Mouse (Mus musculus): Measurements from ENCODE around the gene Sap30l. TPM values are rescaled to one million over a fixed set of nuclear protein-coding genes. Genes with fewer than 3 reads are reported as not detected.
"Not testable (repeated sequence)": the region's sequence is repeated elsewhere in the genome, so short reads cannot be mapped to it uniquely, and the experiment has no call there.

Sap30l gene
- polyA plus RNA-seq, 1 experiment from 2014 or later = 3.5 TPM

DNA sequence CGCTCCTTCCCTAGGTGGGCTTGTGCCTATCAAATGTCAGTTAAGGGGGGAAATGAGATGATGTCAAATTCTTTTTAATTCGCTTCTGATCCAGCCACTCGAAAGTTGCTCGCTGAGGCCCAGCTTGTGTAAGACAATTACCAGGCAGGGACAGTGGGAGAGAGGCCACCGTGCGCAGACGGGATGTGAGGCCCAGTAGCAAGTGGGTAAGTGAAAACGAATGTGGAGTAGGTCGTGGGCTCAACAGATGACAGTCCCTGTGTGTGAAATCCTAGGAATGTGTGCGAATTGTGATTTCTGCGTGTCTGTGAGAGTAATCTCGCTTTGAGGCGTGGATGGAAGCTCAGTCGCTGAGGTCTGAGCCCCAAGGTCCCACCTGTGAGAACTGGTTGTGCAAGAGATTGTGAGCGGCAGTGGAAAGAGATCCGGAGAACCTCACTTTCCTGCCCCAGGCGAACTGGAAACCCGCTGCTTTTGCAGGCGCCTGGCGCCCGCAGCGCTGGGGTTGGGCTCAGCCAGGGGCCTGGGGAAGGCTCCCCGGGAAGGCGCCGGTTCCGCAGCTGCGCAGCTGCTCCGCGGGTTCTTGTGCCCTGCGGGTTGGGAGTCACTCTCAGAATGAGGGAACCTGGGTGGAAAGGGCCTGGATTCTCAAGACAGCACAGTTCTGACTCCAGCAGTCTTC is 32.0 kb downstream of the Sap30l start:
- Histone ChIP-seq H3K9me3 (replicated peaks) (no peaks in the 10 kb centered on the region), H3K27me3 (peaks cover 99% of the 10 kb centered on the region), H3K27ac (no peak overlapping the region), H3K36me3 (no peaks in the 10 kb centered on the region), H3K4me1 (replicated peaks) (no peaks in the 10 kb centered on the region), H3K9ac (no peak overlapping the region), H3K4me3 (replicated peaks) (no peak overlapping the region), H3K4me2 (no peak overlapping the region)
- DNase-seq (no peak), ATAC-seq (ENCODE audit: low read depth) (no peak)
- 4% methylated on average over 30 of the region's 30 CpGs for WGBS (ENCODE audit: insufficient replicate concordance)

DNA sequence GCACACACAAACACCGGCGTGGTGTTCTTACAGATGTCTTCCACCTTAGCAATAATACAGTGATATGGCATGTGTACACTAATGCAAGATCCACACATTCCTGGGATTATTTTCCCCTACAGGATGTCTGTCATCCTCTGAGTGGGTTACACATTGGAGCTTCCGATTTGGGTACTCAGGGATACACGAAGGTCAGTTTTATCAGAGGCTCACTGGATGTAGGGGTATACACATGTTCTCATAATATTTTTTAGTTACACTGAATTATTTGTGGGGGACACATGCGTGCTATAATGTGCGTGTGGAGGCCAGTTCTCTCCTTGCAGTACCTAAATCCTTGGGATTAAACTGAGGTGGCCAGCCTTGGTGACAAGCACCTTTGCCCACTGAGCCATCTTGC is 32.6 kb downstream of the Sap30l start:
- no peak for ATAC-seq (ENCODE audit: low read depth)
- 27% methylated on average over 6 of the region's 6 CpGs for WGBS (ENCODE audit: insufficient replicate concordance)
- peaks cover 99% of the 10 kb centered on the region for H3K27me3 ChIP-seq
- no peaks in the 10 kb centered on the region for H3K36me3 ChIP-seq
- no peaks in the 10 kb centered on the region for H3K4me1 ChIP-seq (replicated peaks)
- H3K9ac ChIP-seq = no peak overlapping the region
- H3K9me3 ChIP-seq (replicated peaks) = no peaks in the 10 kb centered on the region
- no peak overlapping the region for H3K4me2 ChIP-seq
- no peak overlapping the region for H3K4me3 ChIP-seq (replicated peaks)
- H3K27ac ChIP-seq = no peak overlapping the region
- DNase-seq = no peak

DNA sequence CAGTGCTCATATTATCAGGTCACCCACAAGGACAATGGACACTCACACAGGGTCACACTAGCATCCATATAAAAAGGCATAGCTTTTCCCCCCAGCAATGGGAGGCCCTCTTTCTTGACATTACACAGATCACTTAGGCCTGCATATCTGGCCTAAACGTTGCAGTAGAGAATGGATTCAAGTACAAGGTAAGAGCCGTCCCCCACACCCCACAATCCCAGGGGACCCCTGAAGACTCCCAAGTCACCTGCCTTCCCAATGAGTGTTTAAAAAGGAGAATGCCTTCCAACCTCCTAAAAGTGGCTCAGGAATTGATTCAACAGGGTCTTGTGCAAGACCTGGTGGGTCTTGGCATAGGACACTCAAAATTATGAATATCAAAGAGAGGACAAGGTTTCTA is 33.9 kb downstream of the Sap30l start:
- no peak for ATAC-seq (ENCODE audit: low read depth)
- peaks cover 99% of the 10 kb centered on the region for H3K27me3 ChIP-seq
- no peaks in the 10 kb centered on the region for H3K36me3 ChIP-seq
- no peak for DNase-seq
- H3K9me3 ChIP-seq (replicated peaks) = no peaks in the 10 kb centered on the region
- WGBS (ENCODE audit: insufficient replicate concordance) = 25% methylated on average over 2 of the region's 2 CpGs
- H3K4me2 ChIP-seq = no peak overlapping the region
- no peak overlapping the region for H3K27ac ChIP-seq
- no peaks in the 10 kb centered on the region for H3K4me1 ChIP-seq (replicated peaks)
- H3K4me3 ChIP-seq (replicated peaks) = no peak overlapping the region
- H3K9ac ChIP-seq = no peak overlapping the region

DNA sequence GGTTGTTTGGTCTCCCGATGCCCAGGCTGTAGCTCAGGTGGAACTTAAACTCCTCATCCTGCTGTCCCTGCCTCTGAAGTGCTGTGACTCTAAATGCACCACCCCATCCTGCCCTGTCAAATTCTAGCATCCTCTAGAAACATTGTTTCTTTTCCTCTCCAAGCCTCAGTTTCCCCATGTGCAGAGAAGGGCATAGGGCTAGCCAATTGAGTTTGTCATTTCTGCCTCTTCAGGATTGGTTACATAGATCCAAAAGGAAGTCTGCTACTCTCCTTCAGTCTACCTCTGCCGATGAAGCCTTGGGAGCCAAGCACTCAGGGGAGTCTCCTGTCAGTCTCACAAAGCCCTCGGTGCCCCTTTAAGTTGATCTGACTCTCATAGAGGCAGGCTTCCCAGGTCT is 34.5 kb downstream of the Sap30l start:
- Histone ChIP-seq H3K4me1 (replicated peaks) (no peaks in the 10 kb centered on the region), H3K36me3 (no peaks in the 10 kb centered on the region), H3K4me2 (no peak overlapping the region), H3K9me3 (replicated peaks) (no peaks in the 10 kb centered on the region), H3K27ac (no peak overlapping the region), H3K9ac (no peak overlapping the region), H3K4me3 (replicated peaks) (no peak overlapping the region), H3K27me3 (peaks cover 99% of the 10 kb centered on the region)
- 9% methylated on average over 3 of the region's 3 CpGs for WGBS (ENCODE audit: insufficient replicate concordance)
- ATAC-seq (ENCODE audit: low read depth) (no peak), DNase-seq (no peak)

DNA sequence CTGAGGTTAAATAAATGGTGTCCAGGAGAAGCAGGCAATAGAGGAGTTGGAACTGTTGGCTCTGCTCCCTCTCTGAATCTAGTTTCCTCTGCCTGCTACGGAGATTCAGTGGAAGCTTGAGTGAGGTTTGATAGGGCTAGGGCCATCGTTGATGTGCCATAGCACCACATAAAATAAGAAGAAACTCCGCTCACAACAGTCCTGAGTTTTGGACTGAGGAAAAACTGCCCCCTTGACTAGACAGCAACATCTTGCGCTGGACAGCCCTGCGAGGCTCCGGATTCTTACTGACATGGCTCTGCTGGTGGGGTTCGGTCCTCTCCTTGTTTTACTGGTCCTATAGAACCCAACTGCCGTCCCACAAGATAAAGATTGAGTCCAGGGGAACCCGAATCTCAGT is 35.0 kb downstream of the Sap30l start:
- Histone ChIP-seq H3K36me3 (no peaks in the 10 kb centered on the region), H3K9me3 (replicated peaks) (no peaks in the 10 kb centered on the region), H3K4me2 (no peak overlapping the region), H3K4me1 (replicated peaks) (no peaks in the 10 kb centered on the region), H3K9ac (no peak overlapping the region), H3K4me3 (replicated peaks) (no peak overlapping the region), H3K27ac (no peak overlapping the region), H3K27me3 (peaks cover 99% of the 10 kb centered on the region)
- ATAC-seq (ENCODE audit: low read depth) (no peak), DNase-seq (no peak)
- 8% methylated on average over 9 of the region's 9 CpGs for WGBS (ENCODE audit: insufficient replicate concordance)

DNA sequence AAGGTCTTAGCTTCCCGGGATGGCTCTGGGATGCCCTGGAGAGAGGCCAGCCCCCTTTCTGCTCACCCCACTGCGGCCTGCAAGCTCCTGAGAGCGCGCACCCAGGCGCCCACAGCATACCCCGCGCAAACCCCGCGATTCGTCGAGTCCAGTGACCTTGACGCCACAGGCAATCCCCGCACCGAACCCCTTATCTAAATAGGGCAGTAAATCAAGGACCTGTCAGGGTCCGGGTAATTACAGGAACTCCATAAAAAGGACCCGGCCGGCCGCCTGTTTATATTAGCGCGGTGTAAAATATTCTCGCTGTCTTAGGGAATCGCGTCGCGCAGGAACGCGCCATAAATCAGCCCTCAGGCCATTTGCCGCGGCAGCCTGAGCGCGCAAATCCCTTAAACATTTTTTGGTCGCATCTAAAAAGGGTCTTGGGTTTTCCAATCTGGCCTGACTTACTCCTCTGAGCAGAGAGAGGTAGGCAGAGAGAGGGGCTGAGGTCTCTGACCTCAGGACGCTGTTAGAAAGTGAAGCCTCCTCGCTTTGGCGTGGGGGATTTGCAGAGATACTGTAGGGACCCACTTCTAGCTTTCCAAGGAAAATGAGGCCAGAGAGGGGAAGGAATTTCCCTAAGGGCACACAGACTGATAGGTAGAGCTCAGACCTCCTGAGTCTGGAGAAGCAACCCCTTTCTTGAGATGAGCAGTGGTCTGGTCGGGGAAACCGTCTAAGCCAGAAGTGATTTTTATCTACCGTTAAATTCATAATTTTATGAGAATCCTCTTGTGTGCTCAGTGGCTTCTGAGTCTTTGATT is 35.6 kb downstream of the Sap30l start:
- H3K9ac ChIP-seq = no peak overlapping the region
- peaks cover 99% of the 10 kb centered on the region for H3K27me3 ChIP-seq
- WGBS (ENCODE audit: insufficient replicate concordance) = 2% methylated on average over 38 of the region's 38 CpGs
- DNase-seq = no peak
- no peak overlapping the region for H3K27ac ChIP-seq
- no peaks in the 10 kb centered on the region for H3K4me1 ChIP-seq (replicated peaks)
- H3K4me2 ChIP-seq = no peak overlapping the region
- no peaks in the 10 kb centered on the region for H3K36me3 ChIP-seq
- no peaks in the 10 kb centered on the region for H3K9me3 ChIP-seq (replicated peaks)
- H3K4me3 ChIP-seq (replicated peaks) = no peak overlapping the region
- no peak for ATAC-seq (ENCODE audit: low read depth)

DNA sequence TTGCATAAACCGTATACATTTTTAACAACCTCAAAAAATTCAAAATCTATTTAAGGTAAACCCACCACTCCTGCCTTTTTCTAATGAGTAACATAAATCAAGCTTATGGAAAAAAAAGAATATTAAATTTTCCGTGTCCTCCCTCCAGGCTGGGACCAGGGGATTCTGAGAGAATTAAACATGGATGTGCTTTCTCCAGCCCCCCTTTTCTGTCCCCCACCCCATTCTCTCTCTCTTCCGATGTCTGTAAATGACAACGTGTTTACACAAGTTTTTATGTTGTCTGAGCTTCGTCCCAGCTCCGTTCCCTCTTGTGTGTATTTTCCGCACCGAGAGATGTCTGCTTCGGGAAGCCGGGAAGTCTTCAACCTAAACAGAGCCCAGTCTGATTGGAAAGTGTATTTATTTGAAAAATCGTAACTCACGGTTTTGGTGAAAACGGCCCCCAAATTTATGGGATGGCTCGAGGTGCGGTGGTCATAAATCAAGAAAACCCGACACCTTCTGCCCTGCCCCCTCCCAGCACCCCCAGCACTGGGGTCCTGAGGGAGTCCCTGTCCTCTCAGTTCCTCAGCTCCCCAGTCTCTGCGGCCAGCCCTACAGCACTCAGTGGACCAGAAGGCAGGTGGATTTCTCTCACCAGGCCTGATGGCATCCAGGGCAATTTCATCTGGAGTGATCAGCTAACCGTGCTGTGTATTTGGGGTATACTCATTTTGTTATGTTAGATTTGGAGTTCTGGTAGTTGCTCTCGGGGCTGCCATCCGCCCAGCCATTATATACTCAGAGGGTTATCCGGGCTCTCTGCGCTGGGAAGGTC is 36.6 kb downstream of the Sap30l start:
- ATAC-seq (ENCODE audit: low read depth) = no peak
- Histone ChIP-seq H3K36me3 (no peaks in the 10 kb centered on the region), H3K4me1 (replicated peaks) (no peaks in the 10 kb centered on the region), H3K9me3 (replicated peaks) (no peaks in the 10 kb centered on the region), H3K27me3 (peaks cover 99% of the 10 kb centered on the region), H3K27ac (no peak overlapping the region), H3K9ac (no peak overlapping the region), H3K4me3 (replicated peaks) (no peak overlapping the region), H3K4me2 (no peak overlapping the region)
- 16% methylated on average over 22 of the region's 22 CpGs for WGBS (ENCODE audit: insufficient replicate concordance)
- DNase-seq = no peak

DNA sequence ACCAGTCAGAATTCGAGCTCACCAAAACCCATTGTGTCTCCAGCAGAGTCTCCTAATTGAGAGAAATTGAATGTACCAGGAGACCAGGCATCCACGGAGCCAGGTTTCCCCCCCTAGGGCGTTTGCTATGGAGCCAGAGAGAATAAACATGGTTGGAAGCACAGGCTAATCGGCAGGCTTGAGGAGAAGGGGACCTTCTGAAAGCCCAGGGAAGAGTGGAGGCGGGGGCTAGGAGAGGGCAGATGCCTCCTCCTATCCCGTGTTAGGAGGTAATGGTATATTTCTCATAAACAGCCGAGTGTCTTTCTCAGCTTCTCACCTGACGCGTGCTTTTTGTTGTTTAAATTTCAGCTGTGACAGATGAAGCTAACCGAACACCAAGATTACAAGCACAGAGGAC is 39.5 kb downstream of the Sap30l start:
- no peaks in the 10 kb centered on the region for H3K4me1 ChIP-seq (replicated peaks)
- no peak for DNase-seq
- no peak for ATAC-seq (ENCODE audit: low read depth)
- H3K36me3 ChIP-seq = no peaks in the 10 kb centered on the region
- WGBS (ENCODE audit: insufficient replicate concordance) = 25% methylated on average over 10 of the region's 10 CpGs
- H3K4me3 ChIP-seq (replicated peaks) = no peak overlapping the region
- no peak overlapping the region for H3K4me2 ChIP-seq
- H3K9ac ChIP-seq = no peak overlapping the region
- H3K9me3 ChIP-seq (replicated peaks) = no peaks in the 10 kb centered on the region
- H3K27me3 ChIP-seq = peaks cover 88% of the 10 kb centered on the region
- H3K27ac ChIP-seq = no peak overlapping the region

DNA sequence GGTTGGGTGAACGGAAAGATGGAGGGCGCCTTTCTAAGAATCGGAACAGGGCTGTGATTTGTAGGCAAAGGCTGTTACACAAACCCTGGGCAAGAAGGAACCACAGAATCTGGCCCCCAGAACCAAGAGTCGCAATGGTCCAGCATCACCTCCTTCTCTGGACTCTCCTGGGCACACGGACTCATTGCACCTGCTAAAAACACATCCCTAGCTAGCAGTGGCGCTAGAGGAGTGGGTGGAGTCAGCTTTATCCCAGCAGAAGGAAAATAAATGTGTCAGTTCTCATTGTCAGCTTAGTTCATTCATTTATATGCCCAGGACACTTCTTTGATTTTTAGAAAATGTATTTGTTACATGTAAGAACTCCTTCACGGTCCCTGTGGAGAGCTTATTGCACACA is 40.0 kb downstream of the Sap30l start:
- Histone ChIP-seq H3K9ac (no peak overlapping the region), H3K36me3 (no peaks in the 10 kb centered on the region), H3K4me3 (replicated peaks) (no peak overlapping the region), H3K9me3 (replicated peaks) (no peaks in the 10 kb centered on the region), H3K4me2 (no peak overlapping the region), H3K27me3 (peaks cover 85% of the 10 kb centered on the region), H3K27ac (no peak overlapping the region), H3K4me1 (replicated peaks) (no peaks in the 10 kb centered on the region)
- DNase-seq (no peak), ATAC-seq (ENCODE audit: low read depth) (no peak)
- WGBS (ENCODE audit: insufficient replicate concordance) = 44% methylated on average over 7 of the region's 7 CpGs

DNA sequence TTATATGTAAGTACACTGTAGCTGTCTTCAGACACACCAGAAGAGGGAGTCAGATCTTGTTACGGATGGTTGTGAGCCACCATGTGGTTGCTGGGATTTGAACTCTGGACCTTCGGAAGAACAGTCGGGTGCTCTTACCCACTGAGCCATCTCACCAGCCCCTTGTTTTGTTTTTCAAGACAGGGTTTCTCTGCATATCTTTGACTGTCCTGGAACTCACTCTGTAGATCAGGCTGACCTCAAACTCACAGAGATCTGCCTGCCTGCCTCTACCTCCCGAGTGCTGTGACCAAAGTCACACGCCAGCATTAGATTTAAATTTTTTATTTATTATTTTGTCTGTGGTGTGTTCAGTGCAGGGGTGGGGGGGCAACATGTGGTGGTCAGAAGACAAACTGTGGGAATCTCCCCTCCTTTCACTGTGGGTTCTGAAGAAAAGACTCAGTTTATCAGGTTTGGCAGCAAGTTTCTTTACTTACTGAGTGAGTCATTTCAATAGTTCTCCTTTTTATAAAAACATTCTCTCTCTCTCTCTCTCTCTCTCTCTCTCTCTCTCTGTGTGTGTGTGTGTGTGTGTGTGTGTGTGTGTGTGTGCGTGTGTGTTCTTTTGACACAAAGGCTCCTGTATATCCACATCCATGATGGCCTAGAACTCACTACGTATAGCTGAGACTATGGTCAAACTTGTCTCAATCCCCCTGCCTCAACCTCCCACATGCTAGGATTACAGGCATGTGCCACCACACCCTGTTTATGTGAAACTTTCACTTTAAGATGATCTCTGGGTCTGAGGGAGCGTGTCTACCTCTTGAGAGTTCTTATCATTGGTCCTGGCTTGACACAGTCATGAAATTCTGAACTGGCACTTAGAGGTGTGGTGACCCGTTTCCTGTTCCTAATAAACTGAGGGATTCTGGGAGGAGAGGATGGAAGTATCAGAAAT is 45.3 kb downstream of the Sap30l start:
- H3K27ac ChIP-seq; ATAC-seq (ENCODE audit: low read depth); DNase-seq; H3K9me3 ChIP-seq (replicated peaks); H3K9ac ChIP-seq; H3K4me2 ChIP-seq; H3K36me3 ChIP-seq; H3K4me1 ChIP-seq (replicated peaks); H3K4me3 ChIP-seq (replicated peaks): not testable (repeated sequence)
- peaks cover 55% of the 10 kb centered on the region for H3K27me3 ChIP-seq
- WGBS (ENCODE audit: insufficient replicate concordance) = 65% methylated on average over 9 of the region's 9 CpGs

DNA sequence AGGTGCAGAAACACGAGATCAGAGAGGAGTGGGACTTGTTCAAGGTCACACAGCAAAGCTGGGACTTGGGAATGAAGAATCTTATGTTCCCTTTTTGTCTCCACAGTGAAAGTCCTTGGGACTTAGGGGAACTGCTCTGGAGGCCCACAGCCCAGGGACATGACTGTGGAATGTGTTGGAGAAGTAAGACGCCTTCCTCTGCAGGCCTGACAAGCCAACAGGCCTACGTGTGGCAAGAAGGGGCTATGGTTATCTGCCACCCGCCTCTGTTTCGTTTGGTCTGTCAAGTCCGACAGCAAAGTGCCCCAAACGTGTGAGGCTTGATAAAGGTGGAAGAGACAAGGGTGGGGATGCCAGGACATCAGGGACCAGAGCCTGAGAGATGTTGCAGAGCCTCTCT is 46.0 kb downstream of the Sap30l start:
- Histone ChIP-seq H3K27ac (no peak overlapping the region), H3K27me3 (peaks cover 48% of the 10 kb centered on the region), H3K4me1 (replicated peaks) (no peaks in the 10 kb centered on the region), H3K9ac (no peak overlapping the region), H3K9me3 (replicated peaks) (no peaks in the 10 kb centered on the region), H3K4me3 (replicated peaks) (no peak overlapping the region), H3K4me2 (no peak overlapping the region), H3K36me3 (no peaks in the 10 kb centered on the region)
- ATAC-seq (ENCODE audit: low read depth) = no peak
- WGBS (ENCODE audit: insufficient replicate concordance) = 27% methylated on average over 7 of the region's 7 CpGs
- DNase-seq = no peak
